Mouse (Mus musculus) myocyte (in vitro differentiated cells): ENCODE results near the gene Trf.

Experiments used
- CEBPB ChIP-seq: IDR thresholded peaks from 2 replicates; pipeline ENCODE4 v1.6.1; 2011; ENCODE audit warnings: mild to moderate bottlenecking, moderate library complexity; ENCODE audit not compliant: poor library complexity, insufficient read depth, severe bottlenecking
- E2F4 ChIP-seq: IDR thresholded peaks from one replicate; pipeline ENCODE4 v1.6.1; 2011; ENCODE audit warnings: mild to moderate bottlenecking, control low read depth, moderate library complexity; ENCODE audit not compliant: insufficient read depth
- MAX ChIP-seq: IDR thresholded peaks from one replicate; pipeline ENCODE4 v1.6.1; 2011; ENCODE audit warnings: low read depth, mild to moderate bottlenecking, control low read depth
- MYOD1 ChIP-seq, 3 experiments: IDR thresholded peaks; one replicate each; pipeline ENCODE4 v1.6.1; 2011; ENCODE audit warnings: control low read depth in 2 of 3, low read depth in 2 of 3, mild to moderate bottlenecking in 2 of 3, moderate library complexity in 1 of 3; ENCODE audit not compliant: insufficient read length in 2 of 3, control insufficient read depth in 1 of 3
- MYOG ChIP-seq, 3 experiments: IDR thresholded peaks; one replicate each; pipeline ENCODE4 v1.6.1; 2011; ENCODE audit warnings: control low read depth in 2 of 3, low read depth in 2 of 3, mild to moderate bottlenecking in 2 of 3; ENCODE audit not compliant: insufficient read length in 2 of 3, control insufficient read depth in 1 of 3, insufficient read depth in 1 of 3
- POLR2A ChIP-seq: IDR thresholded peaks from one replicate; pipeline ENCODE4 v1.6.1; 2011; ENCODE audit warnings: low read depth, mild to moderate bottlenecking, control low read depth, moderate library complexity; ENCODE audit not compliant: insufficient read length
- POLR2AphosphoS2 ChIP-seq: IDR thresholded peaks from one replicate; pipeline ENCODE4 v1.6.1; 2011; ENCODE audit warnings: low read depth, control low read depth; ENCODE audit not compliant: insufficient read length
- REST ChIP-seq: IDR thresholded peaks from one replicate; pipeline ENCODE4 v1.6.1; 2011; ENCODE audit warnings: mild to moderate bottlenecking, control low read depth, moderate library complexity; ENCODE audit not compliant: insufficient read depth, insufficient read length
- SRF ChIP-seq: IDR thresholded peaks from one replicate; pipeline ENCODE4 v1.6.1; 2011; ENCODE audit warnings: low read depth; ENCODE audit not compliant: control insufficient read depth, insufficient read length
- TCF12 ChIP-seq: IDR thresholded peaks from one replicate; pipeline ENCODE4 v1.6.1; 2011; ENCODE audit warnings: mild to moderate bottlenecking, control low read depth; ENCODE audit not compliant: poor library complexity, insufficient read depth, severe bottlenecking
- TCF3 ChIP-seq: IDR thresholded peaks from one replicate; pipeline ENCODE4 v1.6.1; 2011; ENCODE audit warnings: low read depth, control low read depth; ENCODE audit not compliant: insufficient read length
- USF1 ChIP-seq: IDR thresholded peaks from one replicate; pipeline ENCODE4 v1.6.1; 2011; ENCODE audit warnings: low read depth, mild to moderate bottlenecking, control low read depth, moderate library complexity

GRCm38 (mm10) chr9:103180807-103181565 lies 49.3 kb downstream of the Trf start:
- no peak for TF ChIP-seq TCF12
- TF ChIP-seq POLR2A: no peak
- no peak for TF ChIP-seq REST
- TF ChIP-seq E2F4: no peak
- no peak for TF ChIP-seq MAX
- TF ChIP-seq USF1: no peak
- no peak for TF ChIP-seq TCF3
- TF ChIP-seq MYOG (IDR thresholded peaks at IDR 0.05; ENCODE audit: control insufficient read depth in 1 of 3, insufficient read depth in 1 of 3, insufficient read length in 2 of 3, low read depth in 2 of 3): no peak
- no peak for TF ChIP-seq CEBPB
- no peak for TF ChIP-seq SRF
- no peak for TF ChIP-seq MYOD1 (IDR thresholded peaks at IDR 0.05; ENCODE audit: control insufficient read depth in 1 of 3, insufficient read length in 2 of 3, low read depth in 2 of 3)
- TF ChIP-seq POLR2AphosphoS2: no peak
